Mouse (Mus musculus) myocyte (in vitro differentiated cells): ENCODE data around the gene Olfr902. TPM values are rescaled to one million over a fixed set of nuclear protein-coding genes. Genes with fewer than 3 reads are reported as not detected.

Source experiments
- H3K27me3 ChIP-seq: one replicate; pipeline ENCODE4 v1.6.1; 2011; ENCODE audit not compliant: control insufficient read depth, insufficient read depth, insufficient read length
- H3K36me3 ChIP-seq: one replicate; pipeline ENCODE4 v1.6.1; 2011; ENCODE audit not compliant: control insufficient read depth, insufficient read depth
- H3K4me2 ChIP-seq: one replicate; pipeline ENCODE4 v1.6.1; 2011; ENCODE audit warnings: low read depth, control low read depth
- H3K4me3 ChIP-seq: one replicate; pipeline ENCODE4 v1.5.1; 2011; ENCODE audit warnings: mild to moderate bottlenecking, control low read depth, moderate library complexity
- H3K79me2 ChIP-seq: one replicate; pipeline ENCODE4 v1.6.1; 2011; ENCODE audit not compliant: control insufficient read depth, insufficient read depth
- H3ac ChIP-seq: one replicate; pipeline ENCODE4 v1.6.1; 2011; ENCODE audit not compliant: control insufficient read depth, insufficient read length
- CEBPB ChIP-seq: IDR thresholded peaks from 2 replicates; pipeline ENCODE4 v1.6.1; 2011; ENCODE audit warnings: mild to moderate bottlenecking, moderate library complexity; ENCODE audit not compliant: poor library complexity, insufficient read depth, severe bottlenecking
- E2F4 ChIP-seq: IDR thresholded peaks from one replicate; pipeline ENCODE4 v1.6.1; 2011; ENCODE audit warnings: mild to moderate bottlenecking, control low read depth, moderate library complexity; ENCODE audit not compliant: insufficient read depth
- MAX ChIP-seq: IDR thresholded peaks from one replicate; pipeline ENCODE4 v1.6.1; 2011; ENCODE audit warnings: low read depth, mild to moderate bottlenecking, control low read depth
- MYOD1 ChIP-seq, 3 experiments: IDR thresholded peaks; one replicate each; pipeline ENCODE4 v1.6.1; 2011; ENCODE audit warnings: control low read depth in 2 of 3, low read depth in 2 of 3, mild to moderate bottlenecking in 2 of 3, moderate library complexity in 1 of 3; ENCODE audit not compliant: insufficient read length in 2 of 3, control insufficient read depth in 1 of 3
- MYOG ChIP-seq, 3 experiments: IDR thresholded peaks; one replicate each; pipeline ENCODE4 v1.6.1; 2011; ENCODE audit warnings: control low read depth in 2 of 3, low read depth in 2 of 3, mild to moderate bottlenecking in 2 of 3; ENCODE audit not compliant: insufficient read length in 2 of 3, control insufficient read depth in 1 of 3, insufficient read depth in 1 of 3
- POLR2A ChIP-seq: IDR thresholded peaks from one replicate; pipeline ENCODE4 v1.6.1; 2011; ENCODE audit warnings: low read depth, mild to moderate bottlenecking, control low read depth, moderate library complexity; ENCODE audit not compliant: insufficient read length
- POLR2AphosphoS2 ChIP-seq: IDR thresholded peaks from one replicate; pipeline ENCODE4 v1.6.1; 2011; ENCODE audit warnings: low read depth, control low read depth; ENCODE audit not compliant: insufficient read length
- REST ChIP-seq: IDR thresholded peaks from one replicate; pipeline ENCODE4 v1.6.1; 2011; ENCODE audit warnings: mild to moderate bottlenecking, control low read depth, moderate library complexity; ENCODE audit not compliant: insufficient read depth, insufficient read length
- SRF ChIP-seq: IDR thresholded peaks from one replicate; pipeline ENCODE4 v1.6.1; 2011; ENCODE audit warnings: low read depth; ENCODE audit not compliant: control insufficient read depth, insufficient read length
- TCF12 ChIP-seq: IDR thresholded peaks from one replicate; pipeline ENCODE4 v1.6.1; 2011; ENCODE audit warnings: mild to moderate bottlenecking, control low read depth; ENCODE audit not compliant: poor library complexity, insufficient read depth, severe bottlenecking
- TCF3 ChIP-seq: IDR thresholded peaks from one replicate; pipeline ENCODE4 v1.6.1; 2011; ENCODE audit warnings: low read depth, control low read depth; ENCODE audit not compliant: insufficient read length
- USF1 ChIP-seq: IDR thresholded peaks from one replicate; pipeline ENCODE4 v1.6.1; 2011; ENCODE audit warnings: low read depth, mild to moderate bottlenecking, control low read depth, moderate library complexity
- polyA plus RNA-seq: library from polyadenylated mRNA; unstranded; fragments of >200 nt; fragmentation: generic; extraction: Trizol; gene quantifications from one replicate; pipeline ENCODE4 v1.2.1, GENCODE M21; 2012; ENCODE audit warnings: missing spikeins

Gene Olfr902
- polyA plus RNA-seq, 1 experiment, result not detected

DNA sequence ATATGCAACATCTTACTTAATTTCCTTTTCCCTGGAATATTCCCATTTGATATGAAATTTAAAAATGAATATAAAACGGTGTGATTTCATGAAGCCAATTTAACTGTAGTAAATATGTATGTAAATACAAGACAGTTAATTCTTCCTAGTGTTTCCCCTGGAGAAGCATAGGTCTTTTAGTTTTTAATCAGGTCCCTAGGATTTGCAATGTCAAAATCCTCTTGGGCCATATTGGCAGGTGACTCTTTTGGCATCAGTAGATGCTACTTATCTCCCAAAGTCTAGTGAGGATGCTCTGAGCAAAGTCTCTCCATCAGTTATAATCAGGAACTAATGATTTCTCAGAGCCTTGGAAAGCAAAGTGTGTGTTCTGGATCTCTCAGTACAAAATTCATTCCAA is 18.3 kb upstream of the Olfr902 start, which contains the start of gene Olfr901:
Gene Olfr901 (plus strand): TSS at position 301 of the 400 bp plus-strand sequence.
- Histone ChIP-seq H3K4me3 (no peak within 1 kb of the TSS), H3K79me2 (no peaks in the 10 kb centered on the region), H3ac (no peak within 1 kb of the TSS), H3K27me3 (no peaks in the 10 kb centered on the region), H3K4me2 (no peak within 1 kb of the TSS), H3K36me3 (no peaks in the 10 kb centered on the region)
- no peak for TF ChIP-seq TCF12
- no peak for TF ChIP-seq POLR2A
- TF ChIP-seq MYOG (IDR thresholded peaks at IDR 0.05; ENCODE audit: control insufficient read depth in 1 of 3, insufficient read depth in 1 of 3, insufficient read length in 2 of 3, low read depth in 2 of 3), result no peak
- no peak for TF ChIP-seq TCF3
- no peak for TF ChIP-seq MAX
- TF ChIP-seq MYOD1 (IDR thresholded peaks at IDR 0.05; ENCODE audit: control insufficient read depth in 1 of 3, insufficient read length in 2 of 3, low read depth in 2 of 3), result no peak
- no peak for TF ChIP-seq E2F4
- TF ChIP-seq SRF, result no peak
- TF ChIP-seq USF1, result no peak
- no peak for TF ChIP-seq CEBPB
- TF ChIP-seq POLR2AphosphoS2, result no peak
- no peak for TF ChIP-seq REST

DNA sequence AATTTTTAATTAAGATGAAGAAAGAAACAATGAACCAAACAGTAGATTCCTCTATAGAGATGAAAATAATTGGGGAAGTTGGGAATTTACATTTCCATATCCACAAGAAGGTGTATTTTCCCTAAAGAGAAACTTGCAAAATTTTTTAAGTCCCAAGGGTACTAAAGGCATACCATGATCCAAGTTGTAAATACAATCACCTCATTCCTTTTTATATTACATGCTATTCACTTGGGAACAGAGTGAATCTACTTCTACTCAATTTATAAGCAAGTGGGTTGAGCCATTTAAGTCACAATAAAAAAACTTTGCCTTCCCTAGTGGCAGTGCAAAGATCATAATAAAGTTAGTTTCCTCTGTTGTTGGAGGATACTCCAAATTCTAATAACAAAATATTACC is 15.4 kb downstream of the Olfr902 start, which contains the start of gene Olfr904:
Gene Olfr904 (plus strand): TSS at position 301 of the 400 bp plus-strand sequence.
- no peak within 1 kb of the TSS for H3K4me3 ChIP-seq
- no peak within 1 kb of the TSS for H3K4me2 ChIP-seq
- H3K27me3 ChIP-seq, result no peaks in the 10 kb centered on the region
- no peaks in the 10 kb centered on the region for H3K79me2 ChIP-seq
- no peak within 1 kb of the TSS for H3ac ChIP-seq
- no peak for TF ChIP-seq TCF12
- TF ChIP-seq USF1, result no peak
- no peak for TF ChIP-seq MYOG (IDR thresholded peaks at IDR 0.05; ENCODE audit: control insufficient read depth in 1 of 3, insufficient read depth in 1 of 3, insufficient read length in 2 of 3, low read depth in 2 of 3)
- no peak for TF ChIP-seq MAX
- TF ChIP-seq MYOD1 (IDR thresholded peaks at IDR 0.05; ENCODE audit: control insufficient read depth in 1 of 3, insufficient read length in 2 of 3, low read depth in 2 of 3), result no peak
- TF ChIP-seq TCF3, result no peak
- no peaks in the 10 kb centered on the region for H3K36me3 ChIP-seq

DNA sequence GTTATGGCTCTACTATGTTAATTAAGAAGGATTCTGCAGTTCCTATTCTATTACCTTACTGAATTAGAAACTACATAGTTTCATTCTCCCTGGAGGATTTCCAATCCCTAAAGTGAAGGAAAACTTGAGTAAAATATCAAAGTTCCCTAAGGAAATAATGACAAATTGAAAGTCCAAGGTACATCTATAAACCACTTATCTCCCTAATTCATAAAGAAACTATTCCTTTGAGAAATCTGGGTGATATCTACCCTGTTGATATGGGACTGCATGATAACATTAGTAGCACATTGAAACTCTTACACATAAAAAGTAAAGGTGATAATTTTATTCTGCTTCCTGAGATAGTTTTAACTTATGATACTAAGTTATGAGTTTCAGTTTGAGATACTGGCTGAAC is 23.4 kb downstream of the Olfr902 start, which contains the start of gene Olfr905:
Gene Olfr905 (plus strand): TSS at position 301 of the 400 bp plus-strand sequence.
- Histone ChIP-seq H3K79me2 (no peaks in the 10 kb centered on the region), H3K4me3 (no peak within 1 kb of the TSS), H3K27me3 (no peaks in the 10 kb centered on the region), H3ac (no peak within 1 kb of the TSS), H3K4me2 (no peak within 1 kb of the TSS), H3K36me3 (no peaks in the 10 kb centered on the region)
- TF ChIP-seq REST (no peak), E2F4 (no peak), MYOD1 (IDR thresholded peaks at IDR 0.05; ENCODE audit: control insufficient read depth in 1 of 3, insufficient read length in 2 of 3, low read depth in 2 of 3) (no peak), CEBPB (no peak), TCF3 (no peak), POLR2AphosphoS2 (no peak), MYOG (IDR thresholded peaks at IDR 0.05; ENCODE audit: control insufficient read depth in 1 of 3, insufficient read depth in 1 of 3, insufficient read length in 2 of 3, low read depth in 2 of 3) (no peak), MAX (no peak), USF1 (no peak), TCF12 (no peak), POLR2A (no peak), SRF (no peak)

DNA sequence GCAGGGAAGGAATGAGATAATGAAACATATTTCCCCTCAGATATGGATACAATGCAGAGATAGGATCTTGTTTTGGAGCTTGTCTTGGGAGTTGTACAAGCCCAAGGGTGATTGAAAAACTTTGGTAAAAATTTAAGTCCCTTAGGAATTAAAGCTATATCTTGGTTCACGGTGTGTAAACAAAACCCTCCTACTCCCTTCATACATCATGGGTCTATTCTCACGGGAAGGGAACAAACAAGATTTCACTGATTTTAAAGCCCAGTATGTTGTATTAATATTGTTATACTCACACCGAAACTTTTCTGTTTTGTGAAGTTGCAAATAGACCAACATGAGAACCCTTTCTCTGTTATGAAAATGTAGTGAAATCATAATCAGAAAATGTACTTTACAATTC is 39.3 kb downstream of the Olfr902 start, which contains the start of gene Olfr906:
Gene Olfr906 (plus strand): TSS at position 301 of the 400 bp plus-strand sequence.
- Histone ChIP-seq H3K4me2 (no peak within 1 kb of the TSS), H3ac (no peak within 1 kb of the TSS), H3K36me3 (no peaks in the 10 kb centered on the region), H3K4me3 (no peak within 1 kb of the TSS), H3K79me2 (no peaks in the 10 kb centered on the region), H3K27me3 (no peaks in the 10 kb centered on the region)
- TF ChIP-seq E2F4 (no peak), MYOG (IDR thresholded peaks at IDR 0.05; ENCODE audit: control insufficient read depth in 1 of 3, insufficient read depth in 1 of 3, insufficient read length in 2 of 3, low read depth in 2 of 3) (no peak), MYOD1 (IDR thresholded peaks at IDR 0.05; ENCODE audit: control insufficient read depth in 1 of 3, insufficient read length in 2 of 3, low read depth in 2 of 3) (no peak)

DNA sequence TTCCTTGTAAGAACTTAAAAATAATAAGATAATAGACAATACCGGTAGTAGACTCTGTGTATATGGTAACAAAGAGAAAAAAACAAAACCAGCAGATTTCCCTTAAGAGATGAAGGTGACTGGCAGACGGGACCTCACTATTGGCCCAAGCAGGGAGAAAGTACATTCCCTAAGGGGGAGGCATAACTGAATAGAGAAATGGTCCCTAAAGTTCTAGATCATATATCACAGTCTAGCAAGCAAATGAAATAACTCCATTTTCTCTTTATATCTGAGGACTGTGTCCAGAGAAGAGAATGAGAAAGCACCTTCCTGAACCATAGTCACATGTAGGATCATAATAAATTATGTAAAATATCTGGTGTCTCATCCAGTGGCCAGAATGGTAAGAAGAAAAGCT is 48.0 kb downstream of the Olfr902 start, which contains the start of gene Olfr907:
Gene Olfr907 (plus strand): TSS at position 301 of the 400 bp plus-strand sequence.
- no peak for TF ChIP-seq POLR2AphosphoS2
- no peak for TF ChIP-seq MYOG (IDR thresholded peaks at IDR 0.05; ENCODE audit: control insufficient read depth in 1 of 3, insufficient read depth in 1 of 3, insufficient read length in 2 of 3, low read depth in 2 of 3)
- no peak for TF ChIP-seq MAX
- TF ChIP-seq CEBPB, result no peak
- TF ChIP-seq SRF, result no peak
- no peak for TF ChIP-seq REST
- TF ChIP-seq POLR2A, result no peak
- Histone ChIP-seq H3ac (no peak within 1 kb of the TSS), H3K4me3 (no peak within 1 kb of the TSS), H3K36me3 (no peaks in the 10 kb centered on the region), H3K27me3 (no peaks in the 10 kb centered on the region), H3K4me2 (no peak within 1 kb of the TSS), H3K79me2 (no peaks in the 10 kb centered on the region)

Other genes starting within 250 kb of the Olfr902 start
- not detected for gene Olfr893, start 239.3 kb upstream of the Olfr902 start, polyA plus RNA-seq
- gene Olfr894, start 229.6 kb upstream of the Olfr902 start, polyA plus RNA-seq, result not detected
- not detected for gene Olfr143, start 194.9 kb upstream of the Olfr902 start, polyA plus RNA-seq
- not detected for gene Olfr895, start 179.8 kb upstream of the Olfr902 start, polyA plus RNA-seq
- gene Olfr896-ps1, start 156.5 kb upstream of the Olfr902 start, polyA plus RNA-seq, result not detected
- gene Olfr25, start 118.6 kb upstream of the Olfr902 start, polyA plus RNA-seq, result not detected
- gene Olfr898, start 99.2 kb upstream of the Olfr902 start, polyA plus RNA-seq, result not detected
- gene Olfr250, start 80.8 kb upstream of the Olfr902 start, polyA plus RNA-seq, result not detected
- gene Olfr251, start 70.6 kb upstream of the Olfr902 start, polyA plus RNA-seq, result not detected
- gene Olfr147, start 46.0 kb upstream of the Olfr902 start, polyA plus RNA-seq, result 0.01 TPM
- 0.01 TPM for gene Olfr901, start 18.2 kb upstream of the Olfr902 start, polyA plus RNA-seq
- not detected for gene Olfr904, start 15.5 kb downstream of the Olfr902 start, polyA plus RNA-seq
- gene Olfr905, start 23.5 kb downstream of the Olfr902 start, polyA plus RNA-seq, result not detected
- gene Olfr906, start 39.4 kb downstream of the Olfr902 start, polyA plus RNA-seq, result not detected
- gene Olfr907, start 48.1 kb downstream of the Olfr902 start, polyA plus RNA-seq, result not detected
- gene Olfr911-ps1, start 73.9 kb downstream of the Olfr902 start, polyA plus RNA-seq, result not detected
- not detected for gene Olfr910, start 90.2 kb downstream of the Olfr902 start, polyA plus RNA-seq
- gene Olfr912, start 132.5 kb downstream of the Olfr902 start, polyA plus RNA-seq, result not detected
- not detected for gene Olfr913, start 145.1 kb downstream of the Olfr902 start, polyA plus RNA-seq
- not detected for gene Olfr914, start 157.4 kb downstream of the Olfr902 start, polyA plus RNA-seq
- gene Olfr916, start 212.2 kb downstream of the Olfr902 start, polyA plus RNA-seq, result not detected
- gene Olfr917, start 218.2 kb downstream of the Olfr902 start, polyA plus RNA-seq, result not detected
- gene Olfr918, start 226.9 kb downstream of the Olfr902 start, polyA plus RNA-seq, result not detected